Mouse (Mus musculus): ENCODE data around the gene Grin2b. TPM values are rescaled to one million over a fixed set of nuclear protein-coding genes. Genes with fewer than 3 reads are reported as not detected.

The Grin2b gene
- total and polyA plus RNA-seq, 2 experiments, result 0.01 to 0.09 TPM

GRCm38 (mm10) chr6:136162090-136162489 lies 11.2 kb downstream of the Grin2b start:
- Histone ChIP-seq H3K4me3 (ENCODE audit: insufficient read depth, low read depth, low read length) (no peak overlapping the region), H3K27me3 (ENCODE audit: control insufficient read depth, insufficient read depth, low read length) (no peaks in the 10 kb centered on the region), H3K9ac (ENCODE audit: low read depth, low read length) (no peak overlapping the region), H3K27ac (replicated peaks; ENCODE audit: insufficient read depth, low read depth, low read length) (no peak overlapping the region), H3K36me3 (ENCODE audit: control insufficient read depth, insufficient read depth, low read length) (no peaks in the 10 kb centered on the region), H3K79me2 (ENCODE audit: control insufficient read depth, insufficient read depth, low read length) (no peaks in the 10 kb centered on the region), H3K4me1 (ENCODE audit: control insufficient read depth, insufficient read depth, low read length) (no peaks in the 10 kb centered on the region)
- TF ChIP-seq CTCF (IDR thresholded peaks at IDR 0.05; ENCODE audit: low read depth, low read length) (no peak), POLR2A (IDR thresholded peaks at IDR 0.05; ENCODE audit: extremely low read depth, insufficient read depth, low read length) (no peak)
- DNase-seq (ENCODE audit: extremely low read depth, low read depth, low spot score), result no peak
- 87% methylated on average over 11 of the region's 11 CpGs for WGBS

- no peak overlapping the region for H3K4me3 ChIP-seq (ENCODE audit: insufficient read depth, low read depth, low read length)
- no peak for DNase-seq (ENCODE audit: extremely low read depth, low read depth, low spot score)
- 71% methylated on average over 9 of the region's 9 CpGs for WGBS
- H3K36me3 ChIP-seq (ENCODE audit: control insufficient read depth, insufficient read depth, low read length), result no peaks in the 10 kb centered on the region
- no peak for TF ChIP-seq CTCF (IDR thresholded peaks at IDR 0.05; ENCODE audit: low read depth, low read length)
- no peak for TF ChIP-seq POLR2A (IDR thresholded peaks at IDR 0.05; ENCODE audit: extremely low read depth, insufficient read depth, low read length)
- H3K27me3 ChIP-seq (ENCODE audit: control insufficient read depth, insufficient read depth, low read length), result no peaks in the 10 kb centered on the region
- H3K79me2 ChIP-seq (ENCODE audit: control insufficient read depth, insufficient read depth, low read length), result no peaks in the 10 kb centered on the region
- no peak overlapping the region for H3K27ac ChIP-seq (replicated peaks; ENCODE audit: insufficient read depth, low read depth, low read length)
- H3K9ac ChIP-seq (ENCODE audit: low read depth, low read length), result no peak overlapping the region
- H3K4me1 ChIP-seq (ENCODE audit: control insufficient read depth, insufficient read depth, low read length), result no peaks in the 10 kb centered on the region
Measured at GRCm38 (mm10) chr6:136153444-136153843, 19.9 kb downstream of the Grin2b start.

- Histone ChIP-seq H3K4me1 (ENCODE audit: control insufficient read depth, insufficient read depth, low read length) (no peaks in the 10 kb centered on the region), H3K27ac (replicated peaks; ENCODE audit: insufficient read depth, low read depth, low read length) (no peak overlapping the region), H3K79me2 (ENCODE audit: control insufficient read depth, insufficient read depth, low read length) (no peaks in the 10 kb centered on the region), H3K9ac (ENCODE audit: low read depth, low read length) (no peak overlapping the region), H3K27me3 (ENCODE audit: control insufficient read depth, insufficient read depth, low read length) (no peaks in the 10 kb centered on the region), H3K4me3 (ENCODE audit: insufficient read depth, low read depth, low read length) (no peak overlapping the region), H3K36me3 (ENCODE audit: control insufficient read depth, insufficient read depth, low read length) (no peaks in the 10 kb centered on the region)
- TF ChIP-seq POLR2A (IDR thresholded peaks at IDR 0.05; ENCODE audit: extremely low read depth, insufficient read depth, low read length), result no peak
- no peak for TF ChIP-seq CTCF (IDR thresholded peaks at IDR 0.05; ENCODE audit: low read depth, low read length)
- WGBS, result 57% methylated on average over 6 of the region's 6 CpGs
- no peak for DNase-seq (ENCODE audit: extremely low read depth, low read depth, low spot score)
Measured at GRCm38 (mm10) chr6:136150064-136150463, 23.2 kb downstream of the Grin2b start.

- Histone ChIP-seq H3K4me1 (ENCODE audit: control insufficient read depth, insufficient read depth, low read length) (no peaks in the 10 kb centered on the region), H3K9ac (ENCODE audit: low read depth, low read length) (no peak overlapping the region), H3K79me2 (ENCODE audit: control insufficient read depth, insufficient read depth, low read length) (no peaks in the 10 kb centered on the region), H3K27ac (replicated peaks; ENCODE audit: insufficient read depth, low read depth, low read length) (no peak overlapping the region), H3K4me3 (ENCODE audit: insufficient read depth, low read depth, low read length) (no peak overlapping the region), H3K36me3 (ENCODE audit: control insufficient read depth, insufficient read depth, low read length) (no peaks in the 10 kb centered on the region), H3K27me3 (ENCODE audit: control insufficient read depth, insufficient read depth, low read length) (no peaks in the 10 kb centered on the region)
- no peak for DNase-seq (ENCODE audit: extremely low read depth, low read depth, low spot score)
- 89% methylated on average over 6 of the region's 6 CpGs for WGBS
- TF ChIP-seq CTCF (IDR thresholded peaks at IDR 0.05; ENCODE audit: low read depth, low read length) (no peak), POLR2A (IDR thresholded peaks at IDR 0.05; ENCODE audit: extremely low read depth, insufficient read depth, low read length) (no peak)
Measured at GRCm38 (mm10) chr6:136139967-136140366, 33.3 kb downstream of the Grin2b start.

GRCm38 (mm10) chr6:136130456-136130855 lies 42.9 kb downstream of the Grin2b start:
- no peak for DNase-seq (ENCODE audit: extremely low read depth, low read depth, low spot score)
- WGBS, result 33% methylated on average over 10 of the region's 10 CpGs
- TF ChIP-seq POLR2A (IDR thresholded peaks at IDR 0.05; ENCODE audit: extremely low read depth, insufficient read depth, low read length) (no peak), CTCF (IDR thresholded peaks at IDR 0.05; ENCODE audit: low read depth, low read length) (0 out of 2 replicates have a peak, but pooled peaks have one; percentile 9)

GRCm38 (mm10) chr6:136122593-136122992 lies 50.7 kb downstream of the Grin2b start:
- 77% methylated on average over 3 of the region's 3 CpGs for WGBS
- Histone ChIP-seq H3K79me2 (ENCODE audit: control insufficient read depth, insufficient read depth, low read length) (no peaks in the 10 kb centered on the region), H3K27me3 (ENCODE audit: control insufficient read depth, insufficient read depth, low read length) (no peaks in the 10 kb centered on the region), H3K4me3 (ENCODE audit: insufficient read depth, low read depth, low read length) (no peak overlapping the region), H3K4me1 (ENCODE audit: control insufficient read depth, insufficient read depth, low read length) (no peaks in the 10 kb centered on the region), H3K27ac (replicated peaks; ENCODE audit: insufficient read depth, low read depth, low read length) (no peak overlapping the region), H3K9ac (ENCODE audit: low read depth, low read length) (no peak overlapping the region), H3K36me3 (ENCODE audit: control insufficient read depth, insufficient read depth, low read length) (no peaks in the 10 kb centered on the region)
- TF ChIP-seq CTCF (IDR thresholded peaks at IDR 0.05; ENCODE audit: low read depth, low read length) (no peak), POLR2A (IDR thresholded peaks at IDR 0.05; ENCODE audit: extremely low read depth, insufficient read depth, low read length) (no peak)
- no peak for DNase-seq (ENCODE audit: extremely low read depth, low read depth, low spot score)

More at GRCm38 (mm10) chr6:136130456-136130855, 42.9 kb downstream of the Grin2b start:
- no peaks in the 10 kb centered on the region for H3K4me1 ChIP-seq (ENCODE audit: control insufficient read depth, insufficient read depth, low read length)
- H3K9ac ChIP-seq (ENCODE audit: low read depth, low read length), result no peak overlapping the region
- H3K4me3 ChIP-seq (ENCODE audit: insufficient read depth, low read depth, low read length), result no peak overlapping the region
- H3K27me3 ChIP-seq (ENCODE audit: control insufficient read depth, insufficient read depth, low read length), result no peaks in the 10 kb centered on the region
- H3K79me2 ChIP-seq (ENCODE audit: control insufficient read depth, insufficient read depth, low read length), result no peaks in the 10 kb centered on the region
- H3K36me3 ChIP-seq (ENCODE audit: control insufficient read depth, insufficient read depth, low read length), result no peaks in the 10 kb centered on the region
- H3K27ac ChIP-seq (replicated peaks; ENCODE audit: insufficient read depth, low read depth, low read length), result no peak overlapping the region
